Mouse (Mus musculus) c-Kit-positive CD71-positive TER-119-negative erythroid progenitor cells, embryonic 14.5 days (primary cell): Measurements from ENCODE around the gene Sstr2.

Source experiments
- DNase-seq: peaks from one replicate; pipeline ENCODE4 v3.0.0-alpha.2; 2013; ENCODE audit warnings: low read depth

Sstr2 gene

DNA sequence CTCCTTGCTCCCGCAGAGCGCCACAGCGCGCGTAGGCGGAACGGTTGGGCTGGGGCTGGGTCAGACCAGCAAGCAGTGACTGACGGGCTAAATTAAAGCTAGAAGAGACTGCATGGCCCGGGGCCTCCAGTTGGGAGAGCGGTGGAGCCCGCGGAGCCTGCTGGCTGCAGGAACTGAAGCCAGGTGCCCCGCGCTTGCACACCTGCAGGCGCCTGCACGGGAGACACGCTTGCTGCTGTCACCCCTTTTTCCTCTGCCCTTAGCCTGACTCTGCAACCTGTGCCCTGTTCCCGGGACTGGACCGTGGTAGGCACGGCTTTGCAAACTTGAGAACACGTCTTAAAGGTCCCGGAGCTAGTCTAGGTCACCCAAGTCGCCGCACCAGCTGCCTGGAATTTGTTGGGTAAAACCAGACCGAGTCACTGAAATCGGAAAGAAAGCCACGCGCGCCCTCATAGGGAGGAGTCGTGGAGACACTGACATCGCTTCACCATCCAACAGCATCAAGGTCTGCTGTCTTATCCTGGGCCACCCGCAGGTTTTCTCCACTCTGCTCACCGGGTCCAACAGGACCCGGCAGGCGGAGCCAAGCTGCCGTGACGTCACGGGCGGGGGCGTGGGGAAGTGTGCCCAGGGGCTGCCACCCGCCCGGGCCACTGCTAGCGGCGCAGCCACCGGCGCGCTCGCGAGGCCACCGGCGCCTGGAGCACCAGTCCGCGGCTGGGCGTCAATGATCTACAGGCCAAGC lies at the start of gene Sstr2:
Gene Sstr2 (plus strand): TSS at position 671 of the 748 bp plus-strand sequence.
- DNase-seq: no peak

DNA sequence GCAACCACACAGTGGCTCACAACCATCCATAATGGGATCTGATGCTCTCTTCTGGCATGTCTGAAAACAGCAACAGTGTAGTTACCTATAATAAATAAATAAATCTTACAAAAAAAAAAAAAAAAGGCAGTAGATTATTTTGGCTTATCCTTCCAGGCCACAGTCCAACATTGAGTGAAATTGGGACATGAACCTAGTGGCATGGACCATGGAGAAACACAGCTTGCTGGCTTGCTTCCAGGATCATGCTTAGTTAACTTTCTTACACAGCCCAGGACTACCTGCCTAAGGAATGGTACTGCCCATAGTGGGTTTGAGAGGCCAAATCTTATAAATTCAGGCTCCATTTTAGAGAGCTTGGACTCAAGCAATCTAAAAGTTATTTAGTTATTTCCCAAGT lies 47.5 kb upstream of the Sstr2 start:
- no peak for DNase-seq

DNA sequence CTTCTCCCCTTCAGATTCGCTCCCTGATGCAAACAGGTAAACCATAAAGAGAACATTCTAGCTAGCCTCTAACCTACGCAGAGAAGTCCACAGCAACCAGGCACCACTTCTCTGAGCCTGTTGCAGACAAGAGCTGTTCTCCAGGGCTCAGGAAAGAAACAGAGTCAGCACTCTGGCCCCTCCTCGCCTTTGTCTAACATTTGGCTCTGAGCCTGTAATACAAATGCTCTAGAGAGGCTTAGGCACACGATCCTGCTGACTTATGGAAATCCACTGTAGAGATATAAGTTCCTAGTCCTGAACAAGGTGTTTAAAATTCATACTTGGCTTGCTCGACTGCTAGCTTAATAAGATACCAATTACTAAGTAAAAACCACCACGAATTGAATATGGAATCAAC lies 46.5 kb upstream of the Sstr2 start:
- no peak for DNase-seq

DNA sequence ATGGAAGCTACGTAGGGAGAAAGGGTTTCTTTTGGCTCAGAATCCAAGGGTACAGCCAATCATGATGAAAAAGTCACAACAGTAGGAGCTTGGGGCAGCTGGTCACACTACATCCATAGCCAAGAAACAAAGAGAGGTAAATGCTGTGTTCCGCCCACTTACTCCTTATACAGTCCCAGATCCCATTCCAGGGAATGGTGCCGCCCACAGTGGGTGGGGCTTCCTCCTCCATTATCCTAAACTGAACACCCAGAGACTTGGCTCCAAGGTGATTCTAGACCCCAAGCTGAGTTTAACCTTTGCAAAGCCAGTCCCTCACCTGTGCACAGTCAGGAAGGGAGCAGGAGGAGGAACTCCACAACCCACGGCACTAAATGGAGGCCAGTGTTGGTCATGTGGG lies 41.9 kb upstream of the Sstr2 start:
- no peak for DNase-seq

DNA sequence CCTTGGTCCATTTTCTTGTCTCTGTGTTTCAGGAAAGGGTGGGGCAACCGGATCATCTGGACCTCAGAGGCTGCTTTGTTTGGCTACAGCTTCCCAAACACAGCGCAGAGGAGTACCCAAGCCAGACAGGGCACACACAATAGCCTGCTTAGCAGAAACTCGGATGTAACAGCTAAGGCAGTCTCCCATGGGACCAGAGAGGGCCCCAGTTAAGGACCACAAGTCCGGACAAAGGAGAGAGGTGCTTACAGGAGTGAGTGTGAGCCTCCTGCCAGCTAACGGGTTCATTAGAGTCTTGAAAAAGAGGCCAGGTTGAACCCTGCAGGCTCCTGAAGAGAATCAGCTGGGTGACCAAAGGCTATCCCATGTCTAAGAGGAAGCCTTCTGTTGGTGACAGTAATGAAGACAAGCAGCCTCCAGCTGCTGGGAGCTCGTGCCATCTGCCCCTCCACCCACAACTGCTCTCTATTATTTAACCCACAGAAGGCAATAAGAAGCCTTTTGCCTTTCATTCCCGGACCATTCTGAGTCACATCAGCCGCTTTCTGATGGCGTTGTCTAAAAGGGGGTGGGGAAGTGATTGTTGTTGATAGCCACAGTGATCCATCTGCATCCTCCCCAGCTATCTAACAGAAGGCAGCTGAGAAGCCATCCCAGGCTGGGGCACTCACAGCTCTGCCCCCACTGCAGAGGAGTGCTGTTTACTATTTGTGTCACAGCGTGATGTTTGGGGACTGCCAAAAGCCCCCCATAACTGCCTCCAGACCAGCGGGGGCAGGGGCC lies 35.1 kb upstream of the Sstr2 start:
- no peak for DNase-seq

DNA sequence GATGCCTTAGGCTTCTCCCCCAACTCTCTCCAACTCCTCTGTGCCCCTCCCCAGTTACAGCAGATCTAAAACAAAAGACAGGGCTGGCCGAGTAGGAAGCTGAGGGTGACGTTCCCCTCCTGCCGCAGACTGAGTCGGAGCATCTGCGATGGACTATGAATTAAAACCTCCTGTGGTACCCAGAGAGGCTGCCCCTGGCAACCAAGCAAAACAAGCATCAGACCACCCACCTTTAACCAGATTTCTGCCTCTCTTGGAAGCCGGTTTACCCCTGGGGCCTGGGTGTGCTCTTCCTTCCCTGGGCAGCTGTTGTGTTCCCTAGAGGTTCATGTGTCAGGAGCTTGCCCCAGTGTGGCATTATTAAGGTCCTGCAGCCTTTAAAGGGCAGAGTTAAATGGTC lies 32.7 kb upstream of the Sstr2 start:
- DNase-seq: no peak

DNA sequence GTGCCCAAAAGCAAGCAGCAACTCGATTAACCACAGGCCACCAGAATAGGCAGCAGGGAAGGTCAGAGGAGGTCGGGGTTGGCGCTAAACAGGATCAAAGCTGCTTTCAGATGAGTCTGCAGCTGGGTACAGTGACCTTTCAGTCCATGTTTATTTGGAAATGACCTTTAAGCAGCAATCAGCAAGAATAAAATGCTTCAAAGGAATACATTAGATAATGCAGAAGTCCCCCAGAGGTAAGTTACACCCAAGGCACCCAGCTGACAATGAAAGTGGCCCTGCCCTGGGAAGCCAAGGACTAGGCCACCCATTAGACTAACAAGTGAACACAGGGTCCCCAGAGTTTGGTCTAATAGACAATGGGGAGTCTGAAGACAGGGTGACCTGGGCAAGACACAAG lies 30.2 kb upstream of the Sstr2 start:
- no peak for DNase-seq

DNA sequence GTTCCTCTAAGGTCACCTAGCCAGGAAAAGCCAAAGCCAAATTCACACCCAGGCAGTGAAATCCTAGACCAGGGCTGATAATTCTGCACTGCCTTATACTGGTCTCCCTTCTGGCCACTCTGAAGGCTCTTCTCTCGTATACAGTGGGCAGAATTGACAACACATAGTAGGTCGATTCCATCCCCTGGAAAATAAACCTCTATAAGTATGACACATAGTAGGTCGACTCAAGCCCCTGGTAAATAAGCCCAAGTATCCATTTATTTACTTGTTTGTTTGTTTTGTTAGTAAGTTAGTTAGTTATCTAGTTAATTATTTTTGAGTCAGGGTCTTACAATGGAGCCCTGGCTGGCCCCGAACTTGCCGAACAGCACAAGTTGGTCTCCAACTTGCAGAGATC lies 24.0 kb upstream of the Sstr2 start:
- no peak for DNase-seq

DNA sequence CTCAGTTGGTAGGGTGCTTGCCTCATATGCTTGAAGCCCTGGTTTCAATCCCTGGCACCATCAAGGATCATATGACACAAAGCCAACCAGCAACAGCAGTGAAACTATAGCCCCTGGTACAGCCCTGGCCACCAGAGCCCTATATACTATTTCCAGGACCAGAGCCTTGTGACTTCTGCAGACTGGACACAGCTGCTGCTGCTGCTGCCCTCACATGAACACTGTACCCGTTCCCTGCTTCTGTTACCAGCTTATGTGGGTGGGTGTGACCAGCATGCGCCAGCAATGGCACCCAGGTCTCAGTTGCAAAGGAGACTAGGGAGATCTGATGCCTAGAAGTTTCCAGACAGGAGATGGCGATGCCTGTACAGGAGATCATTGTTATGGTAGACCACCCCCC lies 21.5 kb upstream of the Sstr2 start:
- DNase-seq: no peak

DNA sequence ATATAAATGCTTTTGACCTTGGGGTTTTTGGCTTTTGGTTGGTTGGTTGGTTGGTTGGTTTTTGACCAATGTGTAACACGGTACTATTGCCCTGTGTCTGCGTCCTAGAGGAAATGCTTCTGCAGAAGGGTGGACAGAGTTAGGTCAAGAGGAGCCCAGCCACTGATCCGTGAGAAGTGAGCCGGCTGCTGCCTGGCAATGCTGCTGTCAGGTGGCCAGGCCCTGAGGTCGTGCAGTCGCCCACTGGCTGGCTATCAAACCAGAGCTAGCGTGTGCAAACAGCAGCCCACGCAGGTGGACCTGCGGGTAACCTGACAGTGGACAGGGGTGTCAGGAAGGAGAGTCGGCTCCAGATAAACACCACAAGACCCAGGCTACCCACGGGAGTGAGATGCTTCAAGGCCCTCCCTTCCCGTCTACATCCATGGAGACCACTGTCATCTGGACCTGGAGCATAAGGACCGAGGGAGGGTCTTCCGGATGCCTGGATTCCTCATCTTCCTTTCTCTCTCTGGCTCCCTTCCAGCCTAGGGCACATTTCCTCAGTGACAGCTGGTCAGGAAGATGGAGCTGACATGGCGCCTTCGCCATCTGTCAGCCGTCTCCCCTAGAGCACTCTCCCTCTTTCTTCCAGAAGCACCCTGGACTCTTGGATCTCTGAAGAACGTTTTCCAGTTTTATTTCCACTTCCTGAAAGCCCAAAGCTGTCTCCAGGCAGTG lies 18.5 kb upstream of the Sstr2 start:
- DNase-seq: no peak

DNA sequence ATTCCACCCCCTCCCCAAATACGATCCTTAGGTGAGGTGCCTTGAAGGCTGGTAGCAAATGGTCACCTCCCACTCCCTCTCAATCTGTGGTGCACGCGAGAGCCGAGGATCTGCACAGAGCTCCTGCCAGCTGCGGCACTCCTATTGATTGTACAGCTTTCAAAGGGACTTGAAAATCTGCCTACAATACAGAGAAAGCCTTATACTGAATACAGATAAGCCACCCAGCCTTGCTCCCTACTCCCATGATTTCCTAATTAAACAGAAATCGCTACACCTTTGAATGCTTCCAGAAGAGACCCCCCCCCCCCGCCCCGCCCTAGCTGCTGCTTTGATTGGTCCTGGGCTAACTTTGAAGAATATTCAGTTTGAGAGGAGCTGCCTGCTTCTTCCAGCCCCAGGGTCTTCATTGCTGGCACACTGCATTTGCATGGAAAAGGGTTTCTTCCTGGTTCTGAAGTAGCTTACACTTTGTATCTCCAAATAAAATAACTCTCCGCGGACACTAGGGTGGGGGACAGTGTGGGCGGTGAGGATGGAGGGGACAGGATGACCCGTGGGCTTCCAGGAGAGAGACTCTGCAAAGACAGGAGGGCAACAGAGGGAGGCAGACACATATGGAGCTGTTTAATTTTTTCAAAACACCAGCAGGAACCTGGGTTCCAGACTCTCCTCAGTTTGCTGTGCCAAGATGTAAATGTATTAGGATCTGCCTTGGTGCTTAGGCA lies 17.4 kb upstream of the Sstr2 start:
- no peak for DNase-seq

DNA sequence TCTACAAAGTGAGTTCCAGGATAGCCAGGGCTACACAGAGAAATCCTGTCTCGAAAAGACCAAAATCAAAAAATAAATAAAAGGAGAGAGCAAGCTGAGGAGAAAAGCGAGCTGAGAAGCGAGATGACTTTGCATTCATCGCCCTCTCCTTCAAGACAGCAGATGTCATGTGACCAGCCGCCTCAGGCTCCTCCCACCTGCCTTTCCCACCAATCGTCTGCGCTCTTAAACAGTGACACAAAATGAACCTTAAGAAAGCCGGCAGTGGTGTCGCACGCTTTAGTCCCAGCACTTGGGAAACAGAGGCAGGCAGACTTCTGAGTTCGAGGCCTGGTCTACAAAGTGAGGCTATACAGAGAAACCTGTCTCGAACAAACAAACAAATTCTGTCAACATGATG lies 11.6 kb upstream of the Sstr2 start:
- DNase-seq: no peak

DNA sequence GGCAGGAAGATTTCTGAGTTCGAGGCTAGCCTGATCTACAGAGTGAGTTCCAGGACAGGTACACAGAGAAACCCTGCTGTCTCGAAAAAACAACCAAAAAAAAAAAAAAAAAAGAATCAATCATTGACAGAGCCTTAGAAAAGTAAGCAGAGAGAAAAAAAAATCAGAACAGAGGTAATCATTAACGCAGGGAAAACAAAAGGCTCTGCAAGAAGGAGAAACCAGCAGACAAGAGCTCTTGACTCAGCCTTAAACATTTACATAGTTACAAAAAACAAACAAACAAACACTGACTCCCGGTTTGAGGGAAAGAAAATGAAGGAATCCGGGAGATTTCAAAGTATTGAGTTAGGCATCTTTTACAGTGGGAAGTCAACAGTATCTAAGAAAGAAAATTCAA lies 9.6 kb upstream of the Sstr2 start:
- DNase-seq: no peak

DNA sequence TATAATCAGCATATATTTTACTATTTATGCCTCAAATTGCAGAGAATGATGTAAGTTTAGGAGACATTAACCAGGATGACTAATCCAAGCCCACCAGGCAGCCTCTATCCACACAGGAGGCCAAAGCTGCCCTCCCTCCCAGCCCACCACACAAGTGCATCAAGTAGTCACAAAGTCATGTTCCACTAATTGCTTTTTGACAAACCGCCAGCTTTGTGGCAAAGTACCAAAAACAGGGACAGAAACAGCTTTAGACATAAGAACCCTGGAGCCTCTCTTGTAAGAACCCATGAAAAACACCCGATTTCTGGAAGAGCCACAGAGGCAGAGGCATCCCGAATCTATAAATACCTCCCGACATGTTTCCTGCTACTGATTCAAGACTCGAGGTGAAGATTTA lies 8.9 kb upstream of the Sstr2 start:
- no peak for DNase-seq

DNA sequence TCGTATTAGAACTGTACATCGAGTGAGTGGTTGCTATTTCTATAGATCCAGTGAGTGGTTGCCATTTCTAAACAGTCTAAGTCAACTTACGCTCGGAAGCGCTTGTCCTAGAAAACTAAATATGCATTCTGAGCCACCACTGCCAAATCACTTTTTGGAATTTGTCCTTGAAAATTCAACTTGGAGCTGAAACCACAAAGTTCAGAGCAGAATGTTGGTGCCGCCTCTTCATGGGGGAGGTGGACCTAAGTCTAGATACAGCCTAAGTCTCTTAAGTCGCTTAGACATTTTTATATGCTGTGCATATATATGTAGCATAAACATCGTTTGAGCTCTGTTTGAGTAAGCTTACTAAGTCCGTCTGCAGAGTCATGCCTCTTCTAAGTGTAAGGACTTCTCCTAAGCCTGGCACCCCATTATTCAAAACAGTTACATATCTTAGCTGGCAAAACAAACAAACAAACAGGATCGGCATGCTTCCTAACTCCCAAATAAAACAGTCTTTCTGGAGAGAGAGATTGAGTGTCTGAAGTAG lies 8.0 kb upstream of the Sstr2 start:
- DNase-seq: no peak

DNA sequence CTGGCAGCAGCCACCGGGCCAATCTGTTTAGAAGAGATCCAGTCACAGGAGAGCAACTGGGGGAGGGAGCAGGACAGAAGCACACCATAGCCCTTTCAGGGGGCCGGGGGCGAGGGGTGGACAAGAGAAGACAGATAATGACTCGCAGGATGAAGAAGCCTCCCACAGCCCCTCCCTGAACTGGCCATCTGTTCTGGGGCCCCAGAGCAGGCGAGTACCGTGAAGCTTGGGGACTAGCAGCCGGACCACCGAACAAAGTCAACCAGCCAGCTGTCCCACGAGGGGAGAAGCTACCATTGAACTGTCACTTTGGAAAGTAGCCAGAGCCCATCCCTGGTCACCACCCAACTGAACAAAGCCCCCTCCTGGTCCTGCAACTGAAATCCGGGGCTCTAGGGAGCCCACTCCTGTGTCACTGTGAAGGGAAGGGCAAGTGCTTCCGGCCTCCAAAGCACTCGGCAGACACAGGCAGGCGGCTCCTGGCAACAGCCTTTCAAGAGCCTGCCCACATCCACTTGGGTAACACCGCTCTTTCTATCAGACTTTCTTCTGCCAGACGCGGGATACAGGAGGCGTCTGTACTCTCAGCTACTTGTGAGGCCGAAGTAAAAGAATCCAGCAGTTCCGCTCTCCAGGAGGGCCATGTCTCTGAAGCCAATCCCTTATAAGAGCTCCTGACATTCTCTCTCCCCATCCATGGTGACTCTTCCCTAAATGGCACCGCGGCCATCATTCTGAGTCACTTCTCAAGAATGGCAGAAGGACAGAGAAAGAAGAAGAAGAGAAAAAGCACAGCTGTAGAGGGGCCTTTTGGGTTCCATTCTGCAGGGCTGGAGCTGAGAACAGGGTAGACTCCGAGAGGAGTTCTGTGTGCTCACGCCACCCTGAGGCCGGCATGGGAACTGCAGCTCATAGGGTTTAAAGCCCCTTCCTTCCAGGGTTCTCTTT lies 7.2 kb upstream of the Sstr2 start:
- peak; percentile 22 for DNase-seq

DNA sequence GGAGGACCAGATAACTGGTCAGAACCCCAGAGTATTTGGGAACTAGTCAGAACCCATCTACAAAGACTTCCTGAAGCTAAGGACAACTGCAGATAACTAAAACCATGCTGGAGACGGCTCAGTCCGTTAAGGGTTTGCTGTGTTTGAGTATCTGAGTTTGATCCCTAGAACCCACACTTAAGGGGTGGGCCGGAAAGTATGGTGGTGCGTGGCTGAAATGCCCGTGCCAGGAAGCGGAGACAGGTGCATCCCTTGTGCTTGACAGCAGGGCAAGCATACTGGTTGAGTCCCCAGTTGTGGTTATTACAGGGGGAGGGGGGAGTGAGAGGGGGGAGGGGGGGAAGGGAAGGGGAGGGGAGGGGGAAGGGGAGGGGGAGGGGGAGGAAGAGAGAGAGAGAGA lies 4.7 kb upstream of the Sstr2 start:
- DNase-seq: no peak

DNA sequence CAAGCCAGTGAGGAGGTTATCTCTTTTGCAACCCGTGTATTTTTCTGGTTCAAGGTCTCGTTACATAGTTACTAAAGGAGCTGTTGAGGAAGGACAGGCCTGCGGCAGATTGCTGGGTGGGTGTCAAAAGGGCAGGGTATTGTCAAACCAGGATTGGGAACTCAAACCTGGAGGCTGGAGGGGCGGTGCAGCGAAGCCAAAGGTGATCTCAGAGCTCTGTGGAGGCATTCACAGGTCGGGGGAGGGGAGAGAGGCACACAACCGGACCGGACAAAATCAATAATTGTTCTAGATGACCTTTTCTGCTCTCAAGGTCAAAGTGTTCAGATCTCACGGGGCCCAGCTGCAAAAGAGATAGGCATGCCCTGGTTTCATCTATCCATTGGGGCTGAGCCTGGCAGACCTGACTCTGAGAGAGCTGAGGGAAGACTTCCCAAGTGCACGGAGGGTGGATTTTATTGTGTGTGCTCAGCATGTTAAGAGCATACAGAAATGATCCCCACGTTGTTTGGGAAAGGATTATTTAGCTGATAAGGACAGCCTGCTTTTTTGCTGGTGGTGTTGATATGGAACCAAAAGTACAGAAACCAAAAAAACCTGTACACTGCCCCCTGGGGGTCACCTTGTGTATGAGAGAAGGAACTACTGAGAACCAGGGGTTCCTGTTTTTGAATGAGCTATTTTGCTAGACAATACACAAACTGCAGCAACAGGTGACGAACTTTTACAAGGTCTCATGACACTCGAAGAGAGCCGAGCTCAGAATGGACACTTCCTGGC lies 1.8 kb upstream of the Sstr2 start:
- peak; percentile 57 for DNase-seq

DNA sequence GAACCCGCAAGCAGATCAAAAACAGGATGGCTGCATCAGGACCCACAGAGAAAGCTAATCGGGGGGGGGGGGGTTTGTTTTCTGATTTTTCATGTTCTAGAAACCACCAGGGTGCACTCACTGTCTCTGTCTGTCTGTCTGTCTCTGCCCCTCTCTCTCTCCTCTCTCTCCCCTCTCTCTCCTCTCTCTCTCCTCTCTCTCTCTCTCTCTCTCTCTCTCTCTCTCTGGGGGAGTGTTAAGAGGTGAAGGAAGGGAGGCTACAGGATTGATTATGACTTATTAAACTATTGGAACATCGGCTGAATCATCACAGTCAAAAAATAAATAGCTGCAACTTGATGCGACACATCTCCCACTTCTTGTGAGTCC lies 855 bp upstream of the Sstr2 start:
- no peak for DNase-seq

DNA sequence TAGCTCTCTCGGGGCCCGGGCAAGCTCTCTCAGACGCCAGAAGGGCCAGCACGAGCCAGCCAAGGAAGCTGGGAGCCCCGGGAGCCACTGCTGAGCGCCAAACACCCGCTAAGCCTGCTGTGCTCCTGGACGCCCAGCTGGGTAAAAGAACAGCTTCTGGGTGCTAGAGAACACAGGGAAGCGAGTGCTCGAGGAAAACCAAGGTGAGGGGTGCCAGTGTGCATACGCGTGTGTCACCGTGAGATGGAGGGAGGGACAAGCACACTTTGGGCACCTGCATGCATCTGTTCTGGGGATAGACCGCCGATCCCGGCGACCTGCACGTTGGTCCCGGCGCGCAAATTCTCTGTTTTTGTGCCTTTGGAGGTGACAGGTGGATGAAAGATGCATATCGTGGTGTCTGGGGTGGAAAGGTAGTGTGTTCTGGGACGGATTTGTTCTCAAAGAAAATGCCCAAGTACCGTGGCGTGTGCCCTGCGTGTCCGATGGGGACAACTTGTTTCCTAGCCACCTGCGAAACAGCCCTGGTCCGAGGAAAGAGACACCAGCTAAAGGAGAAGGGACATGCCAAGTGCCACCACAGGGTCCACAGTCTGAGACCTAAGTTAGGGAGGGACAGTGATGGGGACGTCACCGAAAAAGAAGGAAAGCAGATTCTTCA lies 408 bp downstream of the Sstr2 start:
- no peak for DNase-seq
